Mouse (Mus musculus): ENCODE data around the gene Barhl2. TPM values are rescaled to one million over a fixed set of nuclear protein-coding genes. Genes with fewer than 3 reads are reported as not detected.

Barhl2 gene
- polyA plus RNA-seq, 1 experiment from 2014 or later, result not detected

- Histone ChIP-seq H3K4me2 (replicated peaks; ENCODE audit: low read depth, low read length) (no peak overlapping the region), H3K4me3 (ENCODE audit: low read length) (0 out of 2 replicates have a peak overlapping the region, but pooled peaks have one; percentile 47), H3K36me3 (ENCODE audit: control insufficient read depth, insufficient read depth, low read length) (no peaks in the 10 kb centered on the region), H3K27me3 (ENCODE audit: control insufficient read depth, insufficient read depth, low read length) (peaks cover 87% of the 10 kb centered on the region), H3K9me3 (ENCODE audit: control insufficient read depth, low read length) (no peaks in the 10 kb centered on the region), H3K9ac (ENCODE audit: low read depth, low read length) (no peak overlapping the region), H3K27ac (ENCODE audit: low read depth, low read length) (no peak overlapping the region), H3K4me1 (ENCODE audit: control insufficient read depth, insufficient read depth, low read length) (0 out of 2 replicates have a peak, but pooled peaks cover 3% of the 10 kb centered on the region)
- WGBS, result under 1% methylated on average over 63 of the region's 63 CpGs
- no peak for ATAC-seq (ENCODE audit: low FRiP score, low TSS enrichment)
Measured at GRCm38 (mm10) chr5:106457111-106457925, 648 bp downstream of the Barhl2 start.

- Histone ChIP-seq H3K4me2 (replicated peaks; ENCODE audit: low read depth, low read length) (no peak overlapping the region), H3K36me3 (ENCODE audit: control insufficient read depth, insufficient read depth, low read length) (no peaks in the 10 kb centered on the region), H3K27ac (ENCODE audit: low read depth, low read length) (no peak overlapping the region), H3K9ac (ENCODE audit: low read depth, low read length) (no peak overlapping the region), H3K4me3 (ENCODE audit: low read length) (no peak overlapping the region), H3K9me3 (ENCODE audit: control insufficient read depth, low read length) (no peaks in the 10 kb centered on the region), H3K4me1 (ENCODE audit: control insufficient read depth, insufficient read depth, low read length) (0 out of 2 replicates have a peak, but pooled peaks cover 3% of the 10 kb centered on the region), H3K27me3 (ENCODE audit: control insufficient read depth, insufficient read depth, low read length) (peaks cover 87% of the 10 kb centered on the region)
- no peak for ATAC-seq (ENCODE audit: low FRiP score, low TSS enrichment)
- under 1% methylated on average over 7 of the region's 7 CpGs for WGBS
Measured at GRCm38 (mm10) chr5:106455984-106456383, 2.0 kb downstream of the Barhl2 start.

GRCm38 (mm10) chr5:106455106-106455920 is 2.7 kb downstream of the Barhl2 start:
- H3K4me3 ChIP-seq (ENCODE audit: low read length), result no peak overlapping the region
- H3K4me2 ChIP-seq (replicated peaks; ENCODE audit: low read depth, low read length), result no peak overlapping the region
- H3K9ac ChIP-seq (ENCODE audit: low read depth, low read length), result no peak overlapping the region
- H3K27me3 ChIP-seq (ENCODE audit: control insufficient read depth, insufficient read depth, low read length), result peaks cover 87% of the 10 kb centered on the region
- H3K27ac ChIP-seq (ENCODE audit: low read depth, low read length), result no peak overlapping the region
- under 1% methylated on average over 17 of the region's 17 CpGs for WGBS
- no peaks in the 10 kb centered on the region for H3K36me3 ChIP-seq (ENCODE audit: control insufficient read depth, insufficient read depth, low read length)
- 0 out of 2 replicates have a peak, but pooled peaks cover 3% of the 10 kb centered on the region for H3K4me1 ChIP-seq (ENCODE audit: control insufficient read depth, insufficient read depth, low read length)
- ATAC-seq (ENCODE audit: low FRiP score, low TSS enrichment), result no peak
- H3K9me3 ChIP-seq (ENCODE audit: control insufficient read depth, low read length), result no peaks in the 10 kb centered on the region

GRCm38 (mm10) chr5:106454411-106455105 is 3.4 kb downstream of the Barhl2 start:
- Histone ChIP-seq H3K27me3 (ENCODE audit: control insufficient read depth, insufficient read depth, low read length) (peaks cover 87% of the 10 kb centered on the region), H3K4me3 (ENCODE audit: low read length) (no peak overlapping the region), H3K4me2 (replicated peaks; ENCODE audit: low read depth, low read length) (no peak overlapping the region), H3K4me1 (ENCODE audit: control insufficient read depth, insufficient read depth, low read length) (0 out of 2 replicates have a peak, but pooled peaks cover 3% of the 10 kb centered on the region), H3K9ac (ENCODE audit: low read depth, low read length) (no peak overlapping the region), H3K27ac (ENCODE audit: low read depth, low read length) (no peak overlapping the region), H3K9me3 (ENCODE audit: control insufficient read depth, low read length) (no peaks in the 10 kb centered on the region), H3K36me3 (ENCODE audit: control insufficient read depth, insufficient read depth, low read length) (no peaks in the 10 kb centered on the region)
- WGBS, result 1% methylated on average over 9 of the region's 9 CpGs
- no peak for ATAC-seq (ENCODE audit: low FRiP score, low TSS enrichment)

GRCm38 (mm10) chr5:106453886-106454321 is 4.1 kb downstream of the Barhl2 start:
- WGBS, result 2% methylated on average over 13 of the region's 13 CpGs
- no peak for ATAC-seq (ENCODE audit: low FRiP score, low TSS enrichment)
- Histone ChIP-seq H3K36me3 (ENCODE audit: control insufficient read depth, insufficient read depth, low read length) (no peaks in the 10 kb centered on the region), H3K27ac (ENCODE audit: low read depth, low read length) (no peak overlapping the region), H3K9me3 (ENCODE audit: control insufficient read depth, low read length) (no peaks in the 10 kb centered on the region), H3K9ac (ENCODE audit: low read depth, low read length) (no peak overlapping the region), H3K4me1 (ENCODE audit: control insufficient read depth, insufficient read depth, low read length) (0 out of 2 replicates have a peak, but pooled peaks cover 3% of the 10 kb centered on the region), H3K27me3 (ENCODE audit: control insufficient read depth, insufficient read depth, low read length) (peaks cover 87% of the 10 kb centered on the region), H3K4me3 (ENCODE audit: low read length) (no peak overlapping the region), H3K4me2 (replicated peaks; ENCODE audit: low read depth, low read length) (no peak overlapping the region)

- H3K9ac ChIP-seq (ENCODE audit: low read depth, low read length), result no peak overlapping the region
- H3K27ac ChIP-seq (ENCODE audit: low read depth, low read length), result no peak overlapping the region
- peak; percentile 41; the same call in 1 of the 2 replicates for ATAC-seq (ENCODE audit: low FRiP score, low TSS enrichment)
- no peaks in the 10 kb centered on the region for H3K36me3 ChIP-seq (ENCODE audit: control insufficient read depth, insufficient read depth, low read length)
- no peak overlapping the region for H3K4me2 ChIP-seq (replicated peaks; ENCODE audit: low read depth, low read length)
- WGBS, result under 1% methylated on average over 43 of the region's 45 CpGs
- peaks cover 87% of the 10 kb centered on the region for H3K27me3 ChIP-seq (ENCODE audit: control insufficient read depth, insufficient read depth, low read length)
- peak overlapping the region; percentile 10; the same call in 1 of the 2 replicates for H3K4me3 ChIP-seq (ENCODE audit: low read length)
- 0 out of 2 replicates have a peak, but pooled peaks cover 3% of the 10 kb centered on the region for H3K4me1 ChIP-seq (ENCODE audit: control insufficient read depth, insufficient read depth, low read length)
- H3K9me3 ChIP-seq (ENCODE audit: control insufficient read depth, low read length), result no peaks in the 10 kb centered on the region
Measured at GRCm38 (mm10) chr5:106453181-106453885, 4.6 kb downstream of the Barhl2 start.

GRCm38 (mm10) chr5:106452686-106453085 is 5.3 kb downstream of the Barhl2 start:
- no peak for ATAC-seq (ENCODE audit: low FRiP score, low TSS enrichment)
- Histone ChIP-seq H3K9me3 (ENCODE audit: control insufficient read depth, low read length) (no peaks in the 10 kb centered on the region), H3K27ac (ENCODE audit: low read depth, low read length) (no peak overlapping the region), H3K4me1 (ENCODE audit: control insufficient read depth, insufficient read depth, low read length) (no peaks in the 10 kb centered on the region), H3K36me3 (ENCODE audit: control insufficient read depth, insufficient read depth, low read length) (no peaks in the 10 kb centered on the region), H3K9ac (ENCODE audit: low read depth, low read length) (no peak overlapping the region), H3K27me3 (ENCODE audit: control insufficient read depth, insufficient read depth, low read length) (peaks cover 87% of the 10 kb centered on the region), H3K4me3 (ENCODE audit: low read length) (no peak overlapping the region), H3K4me2 (replicated peaks; ENCODE audit: low read depth, low read length) (no peak overlapping the region)
- 11% methylated on average over 4 of the region's 4 CpGs for WGBS

All from kidney, embryonic 14.5 days (tissue).